Mouse (Mus musculus): ENCODE results near the gene Tk1. TPM values are rescaled to one million over a fixed set of nuclear protein-coding genes. Genes with fewer than 3 reads are reported as not detected.

Tk1 gene
- total RNA-seq, 4 experiments from 2014 or later = 0.52 to 1.7 (median 1.2) TPM

DNA sequence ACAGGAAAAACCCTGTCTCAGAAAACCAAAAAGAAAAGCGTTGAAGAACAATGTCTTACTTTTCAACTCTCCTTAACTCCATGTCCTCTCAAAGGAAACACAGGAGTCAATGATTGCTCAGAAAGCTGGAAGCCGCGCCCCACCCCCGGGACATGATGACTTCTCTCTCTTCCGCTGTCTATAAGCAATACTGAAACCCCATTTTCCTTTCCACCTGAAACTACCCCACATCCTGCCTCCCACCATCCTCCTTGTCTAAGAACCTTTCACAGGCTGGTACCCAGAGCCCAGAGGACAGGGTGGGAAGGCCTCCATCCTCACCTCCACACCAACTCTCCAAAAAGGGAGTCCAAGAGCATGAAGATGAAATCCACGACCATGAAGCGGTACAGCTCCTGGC, 53.5 kb downstream of the Tk1 start:
- no peak for DNase-seq (ENCODE audit: low spot score in 2 of 2)

DNA sequence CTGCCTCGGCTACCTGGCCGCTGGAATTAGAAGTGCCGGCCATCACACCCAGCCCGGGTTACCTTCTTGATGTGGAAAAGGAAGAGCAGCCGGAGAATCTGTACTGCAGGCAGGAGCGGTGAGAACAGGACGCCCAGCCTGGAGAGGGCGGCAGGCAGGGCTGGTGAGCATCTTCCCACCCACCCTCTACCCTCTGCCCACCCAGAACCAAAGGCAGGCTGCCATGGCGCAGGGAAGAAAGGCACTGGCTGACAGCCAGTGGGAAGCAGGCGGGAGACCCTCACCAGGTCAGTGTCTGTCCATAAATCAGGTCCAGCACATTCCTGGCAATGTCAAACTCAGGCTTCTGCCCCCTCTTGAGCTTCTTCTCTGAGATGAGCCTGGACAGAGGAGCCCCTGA, 55.5 kb downstream of the Tk1 start:
- DNase-seq (ENCODE audit: low spot score in 2 of 2) = no peak

- DNase-seq (ENCODE audit: low spot score in 2 of 2) = no peak
Measured at GRCm38 (mm10) chr11:117769683-117770047, 56.2 kb downstream of the Tk1 start.

DNA sequence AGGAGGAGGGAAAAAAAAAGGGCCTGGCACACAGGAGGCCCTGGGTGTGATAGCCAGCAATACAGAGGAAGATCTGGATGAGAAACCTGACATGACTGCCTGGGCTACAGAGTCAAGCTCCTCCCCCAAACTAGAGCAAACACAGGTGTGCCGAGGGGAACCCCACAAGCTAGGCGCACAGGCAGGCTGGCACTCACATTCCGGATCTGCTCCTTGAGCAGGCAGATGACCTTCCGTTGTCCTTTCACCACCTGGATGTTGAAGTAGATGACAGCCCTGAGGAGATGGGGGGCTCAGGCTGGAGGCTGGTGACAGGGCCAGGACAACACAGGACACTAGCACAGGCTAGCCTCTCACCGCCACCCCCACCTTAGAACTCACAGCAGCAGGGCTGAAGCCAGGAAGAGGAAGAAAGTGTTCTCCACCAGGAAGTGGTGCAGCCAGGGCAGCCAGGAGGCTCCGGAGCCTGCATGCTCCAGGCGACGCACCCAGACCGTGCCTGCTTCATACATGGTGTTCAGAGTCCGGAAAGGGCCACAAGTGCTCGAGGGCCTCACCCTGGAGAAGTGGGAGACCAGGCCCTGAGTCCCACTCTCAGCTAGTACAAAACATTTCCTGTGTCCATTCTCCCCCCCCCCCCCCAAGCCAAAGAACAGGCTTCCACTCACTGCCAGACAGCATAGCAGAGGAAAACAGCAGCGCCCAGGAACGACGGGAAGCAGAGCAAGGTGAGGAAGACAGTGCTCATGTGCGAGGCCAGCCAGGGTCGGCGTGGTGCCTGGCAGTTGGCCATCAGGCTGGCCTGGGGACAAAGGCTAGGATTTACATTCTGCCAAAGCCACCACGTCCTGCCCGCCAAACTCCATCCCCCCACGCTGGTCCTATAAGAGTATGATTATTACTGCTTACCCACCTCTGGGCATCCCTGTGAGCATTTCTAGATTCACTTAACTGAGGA, 56.9 kb downstream of the Tk1 start:
- no peak for DNase-seq (ENCODE audit: low spot score in 2 of 2)

DNA sequence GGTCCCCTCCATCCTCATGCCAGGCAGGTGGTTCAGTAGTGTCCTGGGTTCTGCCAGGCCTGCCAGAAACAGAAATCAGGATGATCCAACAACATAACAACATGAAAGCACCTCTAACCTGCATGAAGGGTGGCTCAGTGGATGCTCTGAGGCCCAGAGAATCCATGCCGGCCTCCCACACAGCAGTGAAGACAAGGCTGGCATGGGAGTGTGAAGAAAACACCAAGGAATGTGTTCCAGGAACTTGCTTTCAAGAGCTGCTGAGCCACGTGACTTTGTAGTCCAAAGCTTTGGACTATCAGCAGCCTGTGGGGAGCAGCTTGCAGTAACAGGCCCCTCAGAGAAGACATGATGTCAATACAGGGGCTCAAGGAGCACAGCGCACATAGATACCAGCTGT, 59.6 kb downstream of the Tk1 start:
- DNase-seq (ENCODE audit: low spot score in 2 of 2) = no peak

Other genes starting within 250 kb of the Tk1 start
- gene Tnrc6c, start 171.8 kb downstream of the Tk1 start, total RNA-seq (2022) = 10 to 100 TPM; 54.0 to 61.3 (median 57.8) TPM
- 1 to 10 TPM in 2 of 4 experiments, under 1 TPM in 2; 0.50 to 1.3 (median 0.83) TPM for gene Tmc8, start 44.0 kb downstream of the Tk1 start, total RNA-seq (2022)
- gene Tmc6, start 43.9 kb downstream of the Tk1 start, total RNA-seq (2022) = 10 to 100 TPM; 10.2 to 12.3 (median 11.4) TPM
- under 1 TPM in 1 of 4 experiments, not detected in 3; 0.34 TPM for gene 6030468B19Rik, start 28.4 kb downstream of the Tk1 start, total RNA-seq (2022)
- gene Gm20708, start 16.4 kb downstream of the Tk1 start, total RNA-seq (2022) = 1 to 10 TPM in 3 of 4 experiments, under 1 TPM in 1; 0.91 to 3.0 (median 1.8) TPM
- gene Syngr2, start 16.4 kb downstream of the Tk1 start, total RNA-seq (2022) = 10 to 100 TPM; 12.2 to 23.8 (median 17.1) TPM
- gene Afmid, start 168 bp downstream of the Tk1 start, total RNA-seq (2022) = 1 to 10 TPM; 4.2 to 9.0 (median 7.1) TPM
- gene Birc5, start 23.2 kb upstream of the Tk1 start, total RNA-seq (2022) = 1 to 10 TPM in 1 of 4 experiments, under 1 TPM in 3; 0.14 to 1.3 (median 0.72) TPM
- under 1 TPM in 2 of 4 experiments, not detected in 2; 0.21 to 0.37 TPM for gene Tmem235, start 34.7 kb upstream of the Tk1 start, total RNA-seq (2022)
- 1 to 10 TPM; 3.6 to 9.2 (median 5.8) TPM for gene Tha1, start 47.4 kb upstream of the Tk1 start, total RNA-seq (2022)
- gene Socs3, start 144.0 kb upstream of the Tk1 start, total RNA-seq (2022) = 1 to 10 TPM; 3.1 to 7.5 (median 3.6) TPM
- 10 to 100 TPM; 77.9 to 92.4 (median 82.4) TPM for gene Pgs1, start 160.2 kb upstream of the Tk1 start, total RNA-seq (2022)

Data from left cerebral cortex, adult 8-10 months (tissue).